ENCODE assay signal across 8 mouse cellular contexts in the genomic region with DNA sequence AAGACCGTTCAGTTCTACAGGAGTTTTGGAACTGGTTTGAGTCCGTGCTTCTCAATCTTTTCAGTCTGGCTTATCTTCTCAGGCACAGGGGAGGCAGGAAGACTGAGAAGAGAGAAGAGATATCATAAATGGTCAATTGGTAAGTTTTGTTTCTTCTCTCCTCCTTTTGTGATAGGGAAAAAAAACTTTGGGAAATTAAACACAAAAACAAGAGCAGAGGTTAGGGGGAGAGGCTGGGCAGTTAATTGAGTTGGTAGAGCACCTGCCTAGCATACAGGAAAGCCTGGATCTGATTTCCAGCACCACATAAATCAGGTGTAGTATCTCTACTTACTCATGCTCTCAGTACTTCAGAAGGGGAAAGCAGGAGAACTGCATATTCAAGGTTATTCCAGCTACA. TPM values are rescaled to one million over a fixed set of nuclear protein-coding genes. Genes with fewer than 3 reads are reported as not detected.
DNase-seq lines count a peak whose midpoint lies in the region; ATAC-seq and TF ChIP-seq lines count a peak whose summit lies in the region.

A gene (minus strand): TSS at position 101 of the 400 bp plus-strand sequence.

- H3K9ac ChIP-seq in heart, embryonic 11.5 days (ENCODE audit: low read depth, low read length): no peak within 1 kb of the TSS
- no peak within 1 kb of the TSS for H3K9ac ChIP-seq in embryonic facial prominence, embryonic 13.5 days
- H3K9ac ChIP-seq in neural tube, embryonic 15.5 days (replicated peaks): no peak within 1 kb of the TSS

- TF ChIP-seq CTCF in C2C12 (IDR thresholded peaks at IDR 0.05; ENCODE audit: control insufficient read depth, insufficient read depth, insufficient read length): no peak

- H3K79me2 ChIP-seq in C2C12 (ENCODE audit: control insufficient read depth, insufficient read depth): peaks cover 9% of the 10 kb centered on the region

- intact Hi-C loops in heart, postnatal 36 days (cut with DNase I): no loop called here

- H3ac ChIP-seq in C2C12 (ENCODE audit: control insufficient read depth, insufficient read length, low read depth): no peak within 1 kb of the TSS

- no peaks in the 10 kb centered on the region for H3K79me3 ChIP-seq in C2C12 (ENCODE audit: low read depth)

- H3K4me1 ChIP-seq in heart, embryonic 11.5 days (ENCODE audit: control insufficient read depth, insufficient read depth, low read length): peaks cover 3% of the 10 kb centered on the region; the same call in 1 of the 2 replicates
- H3K4me1 ChIP-seq in embryonic facial prominence, embryonic 13.5 days: 0 out of 2 replicates have a peak, but pooled peaks cover 5% of the 10 kb centered on the region
- peaks cover 14% of the 10 kb centered on the region for H3K4me1 ChIP-seq in neural tube, embryonic 15.5 days

- WGBS in heart, embryonic 11.5 days (ENCODE audit: insufficient replicate concordance): 62% methylated on average over 2 of the region's 2 CpGs
- 74% methylated on average over 2 of the region's 2 CpGs for WGBS in embryonic facial prominence, embryonic 13.5 days
- WGBS in neural tube, embryonic 15.5 days: 92% methylated on average over 2 of the region's 2 CpGs

- no peak within 1 kb of the TSS for H3K4me3 ChIP-seq in heart, embryonic 11.5 days (ENCODE audit: low read depth, low read length)
- no peak within 1 kb of the TSS for H3K4me3 ChIP-seq in C2C12 (ENCODE audit: insufficient read depth, poor library complexity, severe bottlenecking)
- no peak within 1 kb of the TSS for H3K4me3 ChIP-seq in embryonic facial prominence, embryonic 13.5 days
- no peak within 1 kb of the TSS for H3K4me3 ChIP-seq in neural tube, embryonic 15.5 days (replicated peaks)

- H3K36me3 ChIP-seq in heart, embryonic 11.5 days (ENCODE audit: control insufficient read depth, insufficient read depth, low read length): no peaks in the 10 kb centered on the region
- no peaks in the 10 kb centered on the region for H3K36me3 ChIP-seq in C2C12 (ENCODE audit: control insufficient read depth, insufficient read depth)
- no peaks in the 10 kb centered on the region for H3K36me3 ChIP-seq in embryonic facial prominence, embryonic 13.5 days
- H3K36me3 ChIP-seq in neural tube, embryonic 15.5 days: no peaks in the 10 kb centered on the region

- no peak for ATAC-seq in heart, embryonic 11.5 days (replicated peaks; ENCODE audit: insufficient number of reproducible peaks, low FRiP score, low TSS enrichment)
- no peak for ATAC-seq in embryonic facial prominence, embryonic 13.5 days (ENCODE audit: insufficient number of reproducible peaks, insufficient read depth, low FRiP score, low TSS enrichment, low read depth)
- ATAC-seq in neural tube, embryonic 15.5 days (ENCODE audit: low FRiP score): no peak

- H3K27me3 ChIP-seq in heart, embryonic 11.5 days (ENCODE audit: control insufficient read depth, insufficient read depth, low read length): no peaks in the 10 kb centered on the region; the same call in 1 of the 2 replicates
- no peaks in the 10 kb centered on the region for H3K27me3 ChIP-seq in C2C12 (ENCODE audit: control insufficient read depth, insufficient read depth, insufficient read length)
- no peaks in the 10 kb centered on the region for H3K27me3 ChIP-seq in embryonic facial prominence, embryonic 13.5 days
- no peaks in the 10 kb centered on the region for H3K27me3 ChIP-seq in neural tube, embryonic 15.5 days (replicated peaks)

- DNase-seq in heart, postnatal 36 days: no peak
- DNase-seq in layer of hippocampus, postnatal 25 days (ENCODE audit: extremely low spot score in 1 of 2, low spot score in 1 of 2): no peak
- no peak for DNase-seq in right cerebral cortex, adult 2 months (ENCODE audit: low spot score in 2 of 2)
- DNase-seq in retina, postnatal 1 day: no peak

- H3K9me3 ChIP-seq in heart, embryonic 11.5 days (replicated peaks; ENCODE audit: control insufficient read depth, low read length): no peaks in the 10 kb centered on the region
- no peaks in the 10 kb centered on the region for H3K9me3 ChIP-seq in embryonic facial prominence, embryonic 13.5 days
- no peaks in the 10 kb centered on the region for H3K9me3 ChIP-seq in neural tube, embryonic 15.5 days (replicated peaks)

- no peak within 1 kb of the TSS for H3K27ac ChIP-seq in heart, embryonic 11.5 days (ENCODE audit: low read depth, low read length)
- H3K27ac ChIP-seq in embryonic facial prominence, embryonic 13.5 days: no peak within 1 kb of the TSS
- H3K27ac ChIP-seq in neural tube, embryonic 15.5 days (replicated peaks): no peak within 1 kb of the TSS

- no peak within 1 kb of the TSS for H3K4me2 ChIP-seq in heart, embryonic 11.5 days
- no peak within 1 kb of the TSS for H3K4me2 ChIP-seq in embryonic facial prominence, embryonic 13.5 days
- H3K4me2 ChIP-seq in neural tube, embryonic 15.5 days: no peak within 1 kb of the TSS

TF ChIP-seq in C2C12, 6 proteins besides CTCF, POLR2A, EP300 and RAD21:
- TF ChIP-seq CEBPB (IDR thresholded peaks at IDR 0.05; ENCODE audit: low read depth): no peak
- TF ChIP-seq USF1 (IDR thresholded peaks at IDR 0.05; ENCODE audit: low read depth): no peak
- TF ChIP-seq MYOD1 (IDR thresholded peaks at IDR 0.05; ENCODE audit: control insufficient read depth, insufficient read length, low read depth): no peak
- no peak for TF ChIP-seq MAX (IDR thresholded peaks at IDR 0.05)
- no peak for TF ChIP-seq MYOG (IDR thresholded peaks at IDR 0.05; ENCODE audit: control insufficient read depth, extremely low read depth, insufficient read length)
- TF ChIP-seq FOSL1 (IDR thresholded peaks at IDR 0.05; ENCODE audit: insufficient read depth, low read length, poor library complexity, severe bottlenecking): no peak

RNA-seq across cellular contexts. Expression of the gene that starts here (rescaled TPM):
- polyA plus RNA-seq in heart, embryonic 11.5 days (2014; fragmentation: Nextera tagmentation; extraction: Ambion mirVana): 24.8 and 25.5 TPM in 2 replicates
- 1 to 10 TPM; 5.1 to 5.6 TPM for total RNA-seq in heart, postnatal 36 days (2021)
- 18.7 TPM for polyA plus RNA-seq in C2C12 (2012; fragmentation: generic; extraction: Trizol)
- 38.3 and 40.0 TPM in 2 replicates for polyA plus RNA-seq in embryonic facial prominence, embryonic 13.5 days (2015; fragmentation: Nextera tagmentation; extraction: Ambion mirVana)
- total RNA-seq in layer of hippocampus, postnatal 25 days (2021): 10 to 100 TPM; 50.0 to 52.9 TPM
- polyA plus RNA-seq in neural tube, embryonic 15.5 days (2015; fragmentation: Nextera tagmentation; extraction: Ambion mirVana): 72.2 TPM in 2 replicates

Comparison
In these comparisons a context has a peak if more than half of its experiments do, and no peak if none do; other contexts are left out.
1. RNA of the gene that starts here (total RNA-seq): 50.0 to 52.9 TPM in layer of hippocampus, postnatal 25 days; 5.1 to 5.6 TPM in heart, postnatal 36 days; every median in the first group is over 4 times any median in the second.